In genomic region chr11:78465568-78466180, GRCm38 (mm10) we compare ENCODE assay signal across 8 mouse cellular contexts. TPM values are rescaled to one million over a fixed set of nuclear protein-coding genes. Genes with fewer than 3 reads are reported as not detected.
A peak's percentile ranks its signal among the peaks of the same experiment; 100 is the strongest.
DNase-seq lines count a peak whose midpoint lies in the region; ATAC-seq lines count a peak whose summit lies in the region.

TSS of gene Slc46a1 (plus strand) at chr11:78465697.

- H3K36me3 ChIP-seq in heart, embryonic 11.5 days (ENCODE audit: control insufficient read depth, insufficient read depth, low read length), result no peaks in the 10 kb centered on the region
- H3K36me3 ChIP-seq in kidney, embryonic 16.5 days (ENCODE audit: insufficient read depth, low read length), result no peaks in the 10 kb centered on the region

- H3K4me3 ChIP-seq in heart, embryonic 11.5 days (ENCODE audit: low read depth, low read length), result peak within 1 kb of the TSS; percentile 72
- H3K4me3 ChIP-seq in kidney, embryonic 16.5 days (ENCODE audit: low read length), result peak within 1 kb of the TSS; percentile 82

- WGBS in heart, embryonic 11.5 days (ENCODE audit: insufficient replicate concordance), result under 1% methylated on average over 41 of the region's 41 CpGs
- under 1% methylated on average over 41 of the region's 41 CpGs for WGBS in kidney, embryonic 16.5 days

- H3K27me3 ChIP-seq in heart, embryonic 11.5 days (ENCODE audit: control insufficient read depth, insufficient read depth, low read length), result no peaks in the 10 kb centered on the region
- H3K27me3 ChIP-seq in kidney, embryonic 16.5 days (ENCODE audit: insufficient read depth, low read length), result no peaks in the 10 kb centered on the region

- H3K4me2 ChIP-seq in heart, embryonic 11.5 days, result peak within 1 kb of the TSS; percentile 92
- H3K4me2 ChIP-seq in kidney, embryonic 16.5 days (replicated peaks; ENCODE audit: low read depth, low read length), result peak within 1 kb of the TSS; percentile 94

- peak; percentile 48; the same call in 1 of the 2 replicates for ATAC-seq in erythroblast, adult 5-6 weeks (replicated peaks; ENCODE audit: low FRiP score, poor library complexity, severe bottlenecking)
- peak; percentile 88 for ATAC-seq in heart, embryonic 11.5 days (replicated peaks; ENCODE audit: insufficient number of reproducible peaks, low FRiP score, low TSS enrichment)
- peak; percentile 95 for ATAC-seq in kidney, embryonic 16.5 days (ENCODE audit: low FRiP score, low TSS enrichment)
- ATAC-seq in monocyte, adult 5-6 weeks (replicated peaks; ENCODE audit: insufficient number of reproducible peaks, low FRiP score, low TSS enrichment, poor library complexity, severe bottlenecking), result peak; percentile 59; the same call in 1 of the 2 replicates

- H3K9ac ChIP-seq in heart, embryonic 11.5 days (ENCODE audit: low read depth, low read length), result peak within 1 kb of the TSS; percentile 87
- peak within 1 kb of the TSS; percentile 91 for H3K9ac ChIP-seq in kidney, embryonic 16.5 days (replicated peaks; ENCODE audit: low read length)

- H3K4me1 ChIP-seq in heart, embryonic 11.5 days (ENCODE audit: control insufficient read depth, insufficient read depth, low read length), result peaks cover 24% of the 10 kb centered on the region
- peaks cover 11% of the 10 kb centered on the region for H3K4me1 ChIP-seq in kidney, embryonic 16.5 days (ENCODE audit: insufficient read depth, low read length)

- peak within 1 kb of the TSS; percentile 72 for H3K27ac ChIP-seq in heart, embryonic 11.5 days (ENCODE audit: low read depth, low read length)
- H3K27ac ChIP-seq in kidney, embryonic 16.5 days (ENCODE audit: low read length), result peak within 1 kb of the TSS; percentile 97

- no peaks in the 10 kb centered on the region for H3K9me3 ChIP-seq in heart, embryonic 11.5 days (replicated peaks; ENCODE audit: control insufficient read depth, low read length)
- H3K9me3 ChIP-seq in kidney, embryonic 16.5 days (ENCODE audit: low read length), result 0 out of 2 replicates have a peak, but pooled peaks cover 6% of the 10 kb centered on the region

- DNase-seq in A20 (ENCODE audit: low read depth, low spot score) (peak; percentile 86), liver (peak; percentile 83)
- peak; percentile 80 for DNase-seq in brain, adult 2 months (ENCODE audit: low read depth, low spot score)
- peak; percentile 69 to 84 for DNase-seq in spleen, postnatal 4 days (ENCODE audit: low spot score in 2 of 2)

RNA-seq across cellular contexts. Expression of gene Slc46a1, which starts in this region (rescaled TPM):
- 1.3 TPM in 1 of 2 replicates, not detected in the other for total RNA-seq in erythroblast, adult 5-6 weeks (2015; ENCODE audit: low replicate concordance)
- total RNA-seq in erythroblast, adult 5-6 weeks (2017; ENCODE audit: low replicate concordance), result 0.84 TPM in 1 of 2 replicates, not detected in the other
- polyA plus RNA-seq in heart, embryonic 11.5 days (2014; fragmentation: Nextera tagmentation; extraction: Ambion mirVana), result 7.8 and 8.0 TPM in 2 replicates
- 24.7 and 24.9 TPM in 2 replicates for polyA plus RNA-seq in kidney, embryonic 16.5 days (2015; fragmentation: Nextera tagmentation; extraction: Ambion mirVana)
- total RNA-seq in monocyte, adult 5-6 weeks (2017), result 0.38 to 0.58 TPM in 2 of 3 replicates, not detected in the other

Comparison
In these comparisons a context has a peak if more than half of its experiments do, and no peak if none do; other contexts are left out.
1. Peak in every context shown above with its lines: DNase-seq, ATAC-seq, H3K4me3 ChIP-seq and H3K27ac ChIP-seq.
2. Peak in ATAC-seq in monocyte, adult 5-6 weeks; RNA of the gene not detected or under 1 TPM.